Mouse (Mus musculus): ENCODE results near the gene Napsa. TPM values are rescaled to one million over a fixed set of nuclear protein-coding genes. Genes with fewer than 3 reads are reported as not detected.

The Napsa gene
- polyA plus RNA-seq, 1 experiment from 2014 or later = 0.68 TPM

GRCm38 (mm10) chr7:44570989-44571388 is 1.2 kb upstream of the Napsa start:
- H3K4me3 ChIP-seq (ENCODE audit: low read depth, low read length) = no peak overlapping the region
- WGBS = 82% methylated on average over 6 of the region's 6 CpGs
- no peaks in the 10 kb centered on the region for H3K27me3 ChIP-seq (ENCODE audit: control insufficient read depth, insufficient read depth, low read length)
- no peak overlapping the region for H3K4me2 ChIP-seq (ENCODE audit: low read depth, low read length, severe bottlenecking)
- H3K27ac ChIP-seq (ENCODE audit: low read depth, low read length) = no peak overlapping the region
- H3K4me1 ChIP-seq (replicated peaks; ENCODE audit: control insufficient read depth, insufficient read depth, low read length) = no peaks in the 10 kb centered on the region; the same call in 1 of the 2 replicates
- no peaks in the 10 kb centered on the region for H3K36me3 ChIP-seq (ENCODE audit: control insufficient read depth, insufficient read depth, low read length)
- ATAC-seq (replicated peaks; ENCODE audit: low FRiP score) = no peak
- DNase-seq (ENCODE audit: low spot score) = no peak
- no peaks in the 10 kb centered on the region for H3K9me3 ChIP-seq (ENCODE audit: control insufficient read depth, low read length)
- no peak overlapping the region; the same call in 1 of the 2 replicates for H3K9ac ChIP-seq (ENCODE audit: low read length)

GRCm38 (mm10) chr7:44571811-44572210 is 369 bp upstream of the Napsa start:
- H3K9me3 ChIP-seq (ENCODE audit: control insufficient read depth, low read length) = no peaks in the 10 kb centered on the region
- DNase-seq (ENCODE audit: low spot score) = no peak
- H3K27me3 ChIP-seq (ENCODE audit: control insufficient read depth, insufficient read depth, low read length) = no peaks in the 10 kb centered on the region
- no peak overlapping the region for H3K4me2 ChIP-seq (ENCODE audit: low read depth, low read length, severe bottlenecking)
- no peak overlapping the region for H3K9ac ChIP-seq (ENCODE audit: low read length)
- H3K27ac ChIP-seq (ENCODE audit: low read depth, low read length) = no peak overlapping the region
- no peak overlapping the region for H3K4me3 ChIP-seq (ENCODE audit: low read depth, low read length)
- ATAC-seq (replicated peaks; ENCODE audit: low FRiP score) = no peak
- no peaks in the 10 kb centered on the region for H3K36me3 ChIP-seq (ENCODE audit: control insufficient read depth, insufficient read depth, low read length)
- WGBS = 21% methylated on average over 4 of the region's 4 CpGs
- H3K4me1 ChIP-seq (replicated peaks; ENCODE audit: control insufficient read depth, insufficient read depth, low read length) = no peaks in the 10 kb centered on the region; the same call in 1 of the 2 replicates

- no peaks in the 10 kb centered on the region; the same call in 1 of the 2 replicates for H3K4me1 ChIP-seq (replicated peaks; ENCODE audit: control insufficient read depth, insufficient read depth, low read length)
- no peak overlapping the region for H3K27ac ChIP-seq (ENCODE audit: low read depth, low read length)
- H3K27me3 ChIP-seq (ENCODE audit: control insufficient read depth, insufficient read depth, low read length) = no peaks in the 10 kb centered on the region
- H3K4me3 ChIP-seq (ENCODE audit: low read depth, low read length) = no peak overlapping the region
- ATAC-seq (replicated peaks; ENCODE audit: low FRiP score) = no peak
- no peak overlapping the region for H3K9ac ChIP-seq (ENCODE audit: low read length)
- no peaks in the 10 kb centered on the region for H3K9me3 ChIP-seq (ENCODE audit: control insufficient read depth, low read length)
- no peak overlapping the region for H3K4me2 ChIP-seq (ENCODE audit: low read depth, low read length, severe bottlenecking)
- 76% methylated on average over 5 of the region's 5 CpGs for WGBS
- H3K36me3 ChIP-seq (ENCODE audit: control insufficient read depth, insufficient read depth, low read length) = no peaks in the 10 kb centered on the region
- no peak for DNase-seq (ENCODE audit: low spot score)
Measured at GRCm38 (mm10) chr7:44572956-44573484, 840 bp downstream of the Napsa start.

- Histone ChIP-seq H3K4me2 (ENCODE audit: low read depth, low read length, severe bottlenecking) (no peak overlapping the region), H3K4me3 (ENCODE audit: low read depth, low read length) (no peak overlapping the region), H3K36me3 (ENCODE audit: control insufficient read depth, insufficient read depth, low read length) (no peaks in the 10 kb centered on the region), H3K27me3 (ENCODE audit: control insufficient read depth, insufficient read depth, low read length) (no peaks in the 10 kb centered on the region), H3K4me1 (replicated peaks; ENCODE audit: control insufficient read depth, insufficient read depth, low read length) (no peaks in the 10 kb centered on the region; the same call in 1 of the 2 replicates), H3K9ac (ENCODE audit: low read length) (no peak overlapping the region), H3K9me3 (ENCODE audit: control insufficient read depth, low read length) (peaks cover 3% of the 10 kb centered on the region; the same call in 1 of the 2 replicates), H3K27ac (ENCODE audit: low read depth, low read length) (no peak overlapping the region)
- ATAC-seq (replicated peaks; ENCODE audit: low FRiP score) (no peak), DNase-seq (ENCODE audit: low spot score) (no peak)
- WGBS = 56% methylated on average over 5 of the region's 5 CpGs
Measured at GRCm38 (mm10) chr7:44576333-44576844, 4.2 kb downstream of the Napsa start.

- H3K4me2 ChIP-seq (ENCODE audit: low read depth, low read length, severe bottlenecking) = no peak overlapping the region
- no peak overlapping the region for H3K4me3 ChIP-seq (ENCODE audit: low read depth, low read length)
- no peak overlapping the region for H3K27ac ChIP-seq (ENCODE audit: low read depth, low read length)
- WGBS = 80% methylated on average over 6 of the region's 6 CpGs
- H3K9ac ChIP-seq (ENCODE audit: low read length) = no peak overlapping the region
- H3K9me3 ChIP-seq (ENCODE audit: control insufficient read depth, low read length) = peaks cover 3% of the 10 kb centered on the region; the same call in 1 of the 2 replicates
- no peaks in the 10 kb centered on the region for H3K36me3 ChIP-seq (ENCODE audit: control insufficient read depth, insufficient read depth, low read length)
- ATAC-seq (replicated peaks; ENCODE audit: low FRiP score) (no peak), DNase-seq (ENCODE audit: low spot score) (no peak)
- no peaks in the 10 kb centered on the region for H3K4me1 ChIP-seq (replicated peaks; ENCODE audit: control insufficient read depth, insufficient read depth, low read length)
- H3K27me3 ChIP-seq (ENCODE audit: control insufficient read depth, insufficient read depth, low read length) = no peaks in the 10 kb centered on the region
Measured at GRCm38 (mm10) chr7:44581637-44582036, 9.5 kb downstream of the Napsa start.

- whole genome bisulfite sequencing = 80% methylated on average over 5 of the region's 5 CpGs
- no peak overlapping the region for H3K27ac ChIP-seq (ENCODE audit: low read depth, low read length)
- no peak overlapping the region for H3K4me3 ChIP-seq (ENCODE audit: low read depth, low read length)
- H3K27me3 ChIP-seq (ENCODE audit: control insufficient read depth, insufficient read depth, low read length) = peaks cover 7% of the 10 kb centered on the region
- peaks cover 3% of the 10 kb centered on the region; the same call in 1 of the 2 replicates for H3K9me3 ChIP-seq (ENCODE audit: control insufficient read depth, low read length)
- no peak overlapping the region for H3K4me2 ChIP-seq (ENCODE audit: low read depth, low read length, severe bottlenecking)
- ATAC-seq (replicated peaks; ENCODE audit: low FRiP score) (no peak), DNase-seq (ENCODE audit: low spot score) (no peak)
- H3K36me3 ChIP-seq (ENCODE audit: control insufficient read depth, insufficient read depth, low read length) = no peaks in the 10 kb centered on the region
- no peaks in the 10 kb centered on the region for H3K4me1 ChIP-seq (replicated peaks; ENCODE audit: control insufficient read depth, insufficient read depth, low read length)
- no peak overlapping the region for H3K9ac ChIP-seq (ENCODE audit: low read length)
Measured at GRCm38 (mm10) chr7:44582709-44583108, 10.5 kb downstream of the Napsa start.

GRCm38 (mm10) chr7:44583146-44583545 is 11.0 kb downstream of the Napsa start:
- Histone ChIP-seq H3K36me3 (ENCODE audit: control insufficient read depth, insufficient read depth, low read length) (no peaks in the 10 kb centered on the region), H3K9ac (ENCODE audit: low read length) (no peak overlapping the region), H3K4me1 (replicated peaks; ENCODE audit: control insufficient read depth, insufficient read depth, low read length) (peaks cover 3% of the 10 kb centered on the region; the same call in 1 of the 2 replicates), H3K4me2 (ENCODE audit: low read depth, low read length, severe bottlenecking) (no peak overlapping the region), H3K27me3 (ENCODE audit: control insufficient read depth, insufficient read depth, low read length) (peaks cover 11% of the 10 kb centered on the region), H3K4me3 (ENCODE audit: low read depth, low read length) (no peak overlapping the region), H3K27ac (ENCODE audit: low read depth, low read length) (no peak overlapping the region), H3K9me3 (ENCODE audit: control insufficient read depth, low read length) (peaks cover 3% of the 10 kb centered on the region; the same call in 1 of the 2 replicates)
- ATAC-seq (replicated peaks; ENCODE audit: low FRiP score) (no peak), DNase-seq (ENCODE audit: low spot score) (no peak)
- 81% methylated on average over 1 of the region's 1 CpGs for WGBS

GRCm38 (mm10) chr7:44584265-44584804 is 12.2 kb downstream of the Napsa start:
- Histone ChIP-seq H3K9ac (ENCODE audit: low read length) (no peak overlapping the region), H3K4me2 (ENCODE audit: low read depth, low read length, severe bottlenecking) (no peak overlapping the region), H3K27me3 (ENCODE audit: control insufficient read depth, insufficient read depth, low read length) (peaks cover 15% of the 10 kb centered on the region), H3K9me3 (ENCODE audit: control insufficient read depth, low read length) (no peaks in the 10 kb centered on the region), H3K36me3 (ENCODE audit: control insufficient read depth, insufficient read depth, low read length) (no peaks in the 10 kb centered on the region), H3K27ac (ENCODE audit: low read depth, low read length) (no peak overlapping the region), H3K4me1 (replicated peaks; ENCODE audit: control insufficient read depth, insufficient read depth, low read length) (peaks cover 10% of the 10 kb centered on the region; the same call in 1 of the 2 replicates), H3K4me3 (ENCODE audit: low read depth, low read length) (no peak overlapping the region)
- WGBS = 83% methylated on average over 4 of the region's 4 CpGs
- ATAC-seq (replicated peaks; ENCODE audit: low FRiP score) (no peak), DNase-seq (ENCODE audit: low spot score) (peak; percentile 22)

GRCm38 (mm10) chr7:44584921-44585320 is 12.7 kb downstream of the Napsa start:
- H3K9me3 ChIP-seq (ENCODE audit: control insufficient read depth, low read length) = no peaks in the 10 kb centered on the region
- ATAC-seq (replicated peaks; ENCODE audit: low FRiP score) = no peak
- H3K4me1 ChIP-seq (replicated peaks; ENCODE audit: control insufficient read depth, insufficient read depth, low read length) = peaks cover 14% of the 10 kb centered on the region; the same call in 1 of the 2 replicates
- H3K27me3 ChIP-seq (ENCODE audit: control insufficient read depth, insufficient read depth, low read length) = peaks cover 15% of the 10 kb centered on the region
- no peak overlapping the region for H3K27ac ChIP-seq (ENCODE audit: low read depth, low read length)
- no peaks in the 10 kb centered on the region for H3K36me3 ChIP-seq (ENCODE audit: control insufficient read depth, insufficient read depth, low read length)
- 93% methylated on average over 6 of the region's 6 CpGs for WGBS
- H3K4me3 ChIP-seq (ENCODE audit: low read depth, low read length) = no peak overlapping the region
- peak; percentile 40 for DNase-seq (ENCODE audit: low spot score)
- no peak overlapping the region for H3K9ac ChIP-seq (ENCODE audit: low read length)
- H3K4me2 ChIP-seq (ENCODE audit: low read depth, low read length, severe bottlenecking) = no peak overlapping the region

All from forebrain, embryonic 11.5 days (tissue).